Mouse (Mus musculus) stomach, embryonic 16.5 days (tissue): Measurements from ENCODE around the gene Rsbn1. TPM values are rescaled to one million over a fixed set of nuclear protein-coding genes. Genes with fewer than 3 reads are reported as not detected.

Source experiments
- ATAC-seq: fragments of 200-750 bp; cut with Nextera tagmentation; 2 replicates; pipeline ENCODE4 v1.8.0; 2017; ENCODE audit warnings: moderate number of reproducible peaks, moderate TSS enrichment; ENCODE audit not compliant: insufficient read depth, low FRiP score
- H3K27ac ChIP-seq: fragments of 300-500 bp; sonication (generic); 2 replicates; pipeline ENCODE4 v1.5.1; 2014; ENCODE audit warnings: low read length
- H3K27me3 ChIP-seq: fragments of 300-500 bp; sonication (generic); 2 replicates; pipeline ENCODE4 v1.6.1; 2014; ENCODE audit warnings: low read length, control low read depth, mixed read lengths; ENCODE audit not compliant: control insufficient read depth, insufficient read depth
- H3K36me3 ChIP-seq: fragments of 300-500 bp; sonication (generic); 2 replicates; pipeline ENCODE4 v1.6.1; 2014; ENCODE audit warnings: low read length; ENCODE audit not compliant: control insufficient read depth, insufficient read depth
- H3K4me1 ChIP-seq: fragments of 300-500 bp; sonication (generic); 2 replicates; pipeline ENCODE4 v1.6.1; 2014; ENCODE audit warnings: low read length, control low read depth, mixed read lengths; ENCODE audit not compliant: control insufficient read depth, insufficient read depth
- H3K4me2 ChIP-seq: fragments of 300-500 bp; sonication (generic); 2 replicates; pipeline ENCODE4 v1.6.1; 2014; ENCODE audit warnings: low read depth, low read length, mixed read lengths
- H3K4me3 ChIP-seq: fragments of 300-500 bp; sonication (generic); replicated peaks from 2 replicates; pipeline ENCODE4 v1.5.1; 2014; ENCODE audit warnings: mild to moderate bottlenecking, low read length
- H3K9ac ChIP-seq: fragments of 300-500 bp; sonication (generic); 2 replicates; pipeline ENCODE4 v1.6.1; 2014; ENCODE audit warnings: low read length
- H3K9me3 ChIP-seq: fragments of 300-500 bp; sonication (generic); replicated peaks from 2 replicates; pipeline ENCODE4 v1.6.1; 2016; ENCODE audit warnings: low read length, control low read depth; ENCODE audit not compliant: control insufficient read depth
- WGBS: fragments of 180-500 bp; shearing (Covaris S2); extraction: QIAGEN DNeasy Blood & Tissue Kit; methylation state at CpG from one replicate; pipeline ENCODE4 v1.1.7; 2014; 5-methylcytosine and 5-hydroxymethylcytosine counted together
- polyA plus RNA-seq: library from polyadenylated mRNA; unstranded; fragments of >200 nt; fragmentation: Nextera tagmentation; extraction: Ambion mirVana; gene quantifications from 2 replicates; pipeline ENCODE4 v1.2.1, GENCODE M21; 2015

The Rsbn1 gene
- 6.3 and 7.3 TPM in 2 replicates for polyA plus RNA-seq

GRCm38 (mm10) chr3:103914010-103914669 lies at the start of gene Rsbn1:
Gene Rsbn1 (plus strand): TSS chr3:103914120.
- under 1% methylated on average over 52 of the region's 55 CpGs for WGBS
- peaks cover 10% of the 10 kb centered on the region for H3K4me1 ChIP-seq
- H3K27ac ChIP-seq = peak within 1 kb of the TSS; percentile 93
- no peaks in the 10 kb centered on the region for H3K36me3 ChIP-seq
- H3K4me3 ChIP-seq = peak within 1 kb of the TSS; percentile 98
- H3K9ac ChIP-seq = peak within 1 kb of the TSS; percentile 99
- H3K4me2 ChIP-seq = peak within 1 kb of the TSS; percentile 77
- peak; percentile 100 for ATAC-seq
- no peaks in the 10 kb centered on the region for H3K9me3 ChIP-seq
- no peaks in the 10 kb centered on the region for H3K27me3 ChIP-seq

DNA sequence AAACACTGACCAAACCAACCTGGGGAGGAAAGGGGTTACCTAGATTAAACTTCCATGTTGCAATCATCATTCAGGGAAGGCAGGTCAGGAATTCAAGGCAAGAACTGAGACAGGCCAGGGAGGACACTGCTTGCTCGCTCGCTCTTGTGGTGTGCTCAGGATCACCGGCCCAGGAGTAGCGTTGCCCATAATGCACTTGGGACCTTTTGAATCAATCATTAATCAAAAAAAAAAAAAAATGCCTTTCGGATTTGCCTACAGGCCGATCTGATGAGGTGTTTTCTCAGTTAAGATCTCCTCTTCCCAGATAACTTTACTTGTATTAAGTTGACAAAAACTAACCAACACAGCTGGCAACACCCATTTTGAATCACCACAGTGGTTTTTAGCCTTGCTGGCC lies 49.7 kb upstream of the Rsbn1 start:
- 75% methylated on average over 6 of the region's 6 CpGs for WGBS
- Histone ChIP-seq H3K9ac (no peak overlapping the region), H3K4me1 (0 out of 2 replicates have a peak, but pooled peaks cover 4% of the 10 kb centered on the region), H3K27me3 (no peaks in the 10 kb centered on the region), H3K4me2 (no peak overlapping the region), H3K27ac (no peak overlapping the region), H3K36me3 (no peaks in the 10 kb centered on the region), H3K9me3 (no peaks in the 10 kb centered on the region), H3K4me3 (no peak overlapping the region)
- no peak for ATAC-seq

DNA sequence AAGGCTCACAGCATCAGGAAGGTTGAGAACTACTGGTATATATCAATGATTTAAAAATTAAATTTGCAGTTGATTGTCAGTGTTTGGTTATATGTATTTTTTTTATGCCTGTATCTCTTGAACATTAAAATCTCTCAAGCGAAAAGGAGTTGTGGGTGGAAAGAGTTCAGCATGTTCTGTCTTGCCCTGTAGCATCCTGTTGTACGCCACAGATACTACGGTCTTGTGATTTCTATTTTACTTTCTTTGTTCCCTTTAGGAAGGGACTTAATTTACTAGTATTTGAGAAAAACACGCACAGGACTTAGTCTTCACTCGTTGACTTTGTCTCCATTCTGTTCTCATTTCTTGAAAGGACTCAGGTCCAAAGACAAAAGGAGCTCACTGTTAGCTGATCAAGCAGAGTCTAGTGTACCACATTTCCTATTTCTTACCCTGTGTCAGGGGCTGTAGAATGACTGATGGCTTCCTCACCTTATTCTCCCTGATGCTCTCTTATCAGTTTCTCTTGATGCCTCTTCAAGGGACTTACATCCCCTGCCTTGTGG lies 46.4 kb upstream of the Rsbn1 start:
- Histone ChIP-seq H3K9ac (no peak overlapping the region), H3K27me3 (no peaks in the 10 kb centered on the region), H3K36me3 (no peaks in the 10 kb centered on the region), H3K9me3 (no peaks in the 10 kb centered on the region), H3K4me3 (no peak overlapping the region), H3K27ac (no peak overlapping the region), H3K4me2 (no peak overlapping the region), H3K4me1 (no peaks in the 10 kb centered on the region)
- 82% methylated on average over 5 of the region's 5 CpGs for WGBS
- no peak for ATAC-seq

- Histone ChIP-seq H3K4me3 (no peak overlapping the region), H3K27ac (no peak overlapping the region), H3K9ac (no peak overlapping the region), H3K27me3 (no peaks in the 10 kb centered on the region), H3K4me1 (no peaks in the 10 kb centered on the region), H3K9me3 (no peaks in the 10 kb centered on the region), H3K36me3 (no peaks in the 10 kb centered on the region), H3K4me2 (no peak overlapping the region)
- ATAC-seq = no peak
- WGBS = 75% methylated on average over 4 of the region's 4 CpGs
Measured at GRCm38 (mm10) chr3:103868008-103868407, 45.9 kb upstream of the Rsbn1 start.

GRCm38 (mm10) chr3:103872663-103873098 lies 41.2 kb upstream of the Rsbn1 start:
- no peak for ATAC-seq
- 70% methylated on average over 3 of the region's 3 CpGs for WGBS

GRCm38 (mm10) chr3:103874329-103874728 lies 39.6 kb upstream of the Rsbn1 start:
- no peaks in the 10 kb centered on the region for H3K27me3 ChIP-seq
- no peak for ATAC-seq
- H3K4me2 ChIP-seq = no peak overlapping the region
- no peaks in the 10 kb centered on the region for H3K36me3 ChIP-seq
- H3K4me1 ChIP-seq = no peaks in the 10 kb centered on the region
- H3K9me3 ChIP-seq = no peaks in the 10 kb centered on the region
- no peak overlapping the region for H3K27ac ChIP-seq
- 64% methylated on average over 7 of the region's 7 CpGs for WGBS
- H3K9ac ChIP-seq = no peak overlapping the region
- no peak overlapping the region for H3K4me3 ChIP-seq

More at GRCm38 (mm10) chr3:103872663-103873098, 41.2 kb upstream of the Rsbn1 start:
- H3K4me3 ChIP-seq = no peak overlapping the region
- H3K27ac ChIP-seq = no peak overlapping the region
- H3K4me1 ChIP-seq = no peaks in the 10 kb centered on the region
- no peak overlapping the region for H3K9ac ChIP-seq
- no peak overlapping the region for H3K4me2 ChIP-seq
- no peaks in the 10 kb centered on the region for H3K27me3 ChIP-seq
- no peaks in the 10 kb centered on the region for H3K9me3 ChIP-seq
- no peaks in the 10 kb centered on the region for H3K36me3 ChIP-seq

DNA sequence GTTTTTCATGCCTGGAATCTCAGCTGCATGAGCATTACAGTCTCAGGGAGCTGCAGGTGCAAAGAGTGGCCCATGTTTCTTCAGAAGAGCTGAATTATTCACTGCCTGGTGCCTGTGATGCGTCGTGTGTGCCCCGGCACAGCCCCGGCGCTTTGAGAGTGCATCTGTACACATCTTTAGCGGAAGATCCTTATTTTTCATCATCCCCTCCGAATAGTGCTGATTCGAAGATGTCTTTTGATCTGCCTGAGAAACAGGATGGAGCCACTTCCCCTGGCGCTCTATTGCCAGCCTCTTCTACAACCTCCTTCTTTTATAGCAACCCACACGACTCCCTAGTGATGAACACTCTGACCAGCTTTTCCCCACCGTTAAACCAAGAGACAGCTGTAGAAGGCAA lies 28.0 kb upstream of the Rsbn1 start:
- Histone ChIP-seq H3K4me3 (no peak overlapping the region), H3K9ac (no peak overlapping the region), H3K27me3 (no peaks in the 10 kb centered on the region), H3K4me2 (no peak overlapping the region), H3K9me3 (no peaks in the 10 kb centered on the region), H3K27ac (no peak overlapping the region), H3K36me3 (no peaks in the 10 kb centered on the region), H3K4me1 (no peaks in the 10 kb centered on the region)
- no peak for ATAC-seq
- WGBS = 71% methylated on average over 11 of the region's 11 CpGs

DNA sequence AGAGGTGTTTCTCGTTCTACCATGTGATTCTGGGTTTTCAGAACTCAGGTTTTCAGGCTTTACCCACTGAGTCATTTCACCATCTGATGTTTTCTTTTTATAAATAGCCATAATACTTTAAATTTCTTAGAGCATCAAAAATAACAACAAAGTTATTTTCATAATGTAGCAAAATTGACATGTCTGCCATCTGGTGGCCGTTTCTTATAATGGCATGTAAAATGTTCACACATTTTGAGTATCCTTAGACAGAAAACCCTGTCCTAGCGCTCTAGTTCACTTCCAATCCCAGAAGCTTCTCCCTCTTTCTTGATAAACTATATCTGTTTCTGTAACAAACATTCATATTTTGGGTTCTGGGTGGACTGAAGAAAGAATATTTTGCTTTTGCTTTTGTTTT lies 26.3 kb upstream of the Rsbn1 start:
- no peaks in the 10 kb centered on the region for H3K4me1 ChIP-seq
- no peak overlapping the region for H3K4me2 ChIP-seq
- no peak for ATAC-seq
- H3K9ac ChIP-seq = no peak overlapping the region
- H3K36me3 ChIP-seq = no peaks in the 10 kb centered on the region
- H3K27me3 ChIP-seq = no peaks in the 10 kb centered on the region
- H3K9me3 ChIP-seq = no peaks in the 10 kb centered on the region
- WGBS = 30% methylated on average over 3 of the region's 3 CpGs
- H3K4me3 ChIP-seq = no peak overlapping the region
- no peak overlapping the region for H3K27ac ChIP-seq

DNA sequence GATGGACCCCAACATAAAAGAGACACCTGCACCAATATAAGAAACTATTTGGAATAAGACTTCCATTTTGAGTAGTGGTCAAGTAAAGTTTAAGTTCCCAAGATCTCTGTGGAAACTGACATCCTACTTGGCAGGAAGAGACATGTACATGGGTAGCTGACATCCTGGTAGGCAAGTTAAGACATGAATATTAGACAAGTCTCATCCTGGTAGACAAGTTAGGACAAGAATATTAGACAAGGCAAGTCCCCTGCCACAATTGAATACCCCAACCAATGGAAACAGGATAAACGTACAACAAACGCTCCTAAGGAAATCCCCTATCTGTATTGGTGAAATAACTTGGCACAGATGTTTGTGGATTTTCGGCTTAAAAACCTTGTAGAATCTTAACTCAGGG lies 20.5 kb upstream of the Rsbn1 start:
- 83% methylated on average over 3 of the region's 3 CpGs for WGBS
- ATAC-seq = no peak
- Histone ChIP-seq H3K4me2 (no peak overlapping the region), H3K36me3 (no peaks in the 10 kb centered on the region), H3K4me1 (no peaks in the 10 kb centered on the region), H3K27ac (no peak overlapping the region), H3K4me3 (no peak overlapping the region), H3K27me3 (no peaks in the 10 kb centered on the region), H3K9ac (no peak overlapping the region), H3K9me3 (no peaks in the 10 kb centered on the region)
